8 mouse cellular contexts compared by ENCODE assay signal in the genomic region with DNA sequence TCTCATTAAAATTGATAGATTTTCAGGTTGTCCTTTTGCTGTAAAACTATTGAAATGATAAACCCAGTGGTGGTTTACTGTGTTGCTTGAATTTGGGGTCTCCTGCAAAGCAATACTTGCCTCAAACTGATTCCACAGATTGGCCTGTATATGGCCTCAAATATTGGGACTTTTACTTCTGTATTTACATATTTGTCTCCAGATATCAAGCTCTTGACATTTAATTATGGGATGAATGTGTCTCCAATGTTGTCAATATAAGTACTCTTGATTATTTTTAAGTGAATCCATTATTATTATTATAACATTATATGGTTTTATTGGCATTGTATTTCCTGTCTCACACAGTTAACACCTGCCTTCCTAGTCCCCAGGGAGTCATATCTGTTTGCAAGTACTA. TPM values are rescaled to one million over a fixed set of nuclear protein-coding genes. Genes with fewer than 3 reads are reported as not detected.
A peak's percentile ranks its signal among the peaks of the same experiment; 100 is the strongest.
DNase-seq lines count a peak whose midpoint lies in the region; ATAC-seq and TF ChIP-seq lines count a peak whose summit lies in the region.

No protein-coding gene starts in this region.

- no peaks in the 10 kb centered on the region for H3K9me3 ChIP-seq in heart, embryonic 15.5 days (replicated peaks)
- no peaks in the 10 kb centered on the region for H3K9me3 ChIP-seq in hindbrain, embryonic 15.5 days
- no peaks in the 10 kb centered on the region for H3K9me3 ChIP-seq in midbrain, embryonic 13.5 days

- H3K4me2 ChIP-seq in heart, embryonic 15.5 days, result peak overlapping the region; percentile 86
- peak overlapping the region; percentile 65 for H3K4me2 ChIP-seq in hindbrain, embryonic 15.5 days
- H3K4me2 ChIP-seq in midbrain, embryonic 13.5 days (replicated peaks), result peak overlapping the region; percentile 92

- TF ChIP-seq POLR2A in bone marrow macrophage, adult 2 months (IDR thresholded peaks at IDR 0.05; ENCODE audit: borderline replicate concordance, low read depth, low read length), result no peak
- TF ChIP-seq POLR2A in thymus, adult 2 months (IDR thresholded peaks at IDR 0.05; ENCODE audit: control insufficient read depth, extremely low read depth, insufficient read depth, low read length, poor library complexity), result no peak

- H3K36me3 ChIP-seq in heart, embryonic 15.5 days, result peaks cover 40% of the 10 kb centered on the region
- peaks cover 38% of the 10 kb centered on the region for H3K36me3 ChIP-seq in hindbrain, embryonic 15.5 days
- peaks cover 40% of the 10 kb centered on the region for H3K36me3 ChIP-seq in midbrain, embryonic 13.5 days
- H3K36me3 ChIP-seq in thymus, adult 2 months (ENCODE audit: control insufficient read depth, insufficient read depth, low read length), result peaks cover 35% of the 10 kb centered on the region

- no peak overlapping the region for H3K27ac ChIP-seq in heart, embryonic 15.5 days
- H3K27ac ChIP-seq in bone marrow macrophage, adult 2 months (ENCODE audit: insufficient read depth, low read depth, low read length), result no peak overlapping the region
- no peak overlapping the region for H3K27ac ChIP-seq in hindbrain, embryonic 15.5 days (replicated peaks)
- no peak overlapping the region for H3K27ac ChIP-seq in midbrain, embryonic 13.5 days
- H3K27ac ChIP-seq in thymus, adult 2 months (ENCODE audit: control insufficient read depth, insufficient read depth, low read length), result no peak overlapping the region

- no peak for ATAC-seq in heart, embryonic 15.5 days (replicated peaks; ENCODE audit: insufficient number of reproducible peaks, insufficient read depth, low FRiP score, low read depth)
- no peak for ATAC-seq in hindbrain, embryonic 15.5 days (ENCODE audit: low FRiP score, low read depth)
- ATAC-seq in midbrain, embryonic 13.5 days, result no peak

- no peak for TF ChIP-seq CTCF in bone marrow macrophage, adult 2 months (IDR thresholded peaks at IDR 0.05; ENCODE audit: low read depth, low read length)
- TF ChIP-seq CTCF in thymus, adult 2 months (IDR thresholded peaks at IDR 0.05; ENCODE audit: borderline replicate concordance, control insufficient read depth, extremely low read depth, insufficient read depth, low read length, poor library complexity), result no peak

- no peak for DNase-seq in heart, postnatal 10 days
- DNase-seq in ovary, postnatal 36 days (ENCODE audit: low spot score), result no peak
- no peak for DNase-seq in embryo, embryonic 11 days
- DNase-seq in thymus, adult 2 months, result no peak

- peaks cover 16% of the 10 kb centered on the region for H3K4me1 ChIP-seq in heart, embryonic 15.5 days (replicated peaks)
- H3K4me1 ChIP-seq in bone marrow macrophage, adult 2 months (ENCODE audit: control insufficient read depth, insufficient read depth, low read length), result peaks cover 2% of the 10 kb centered on the region
- H3K4me1 ChIP-seq in hindbrain, embryonic 15.5 days (replicated peaks), result peaks cover 30% of the 10 kb centered on the region
- H3K4me1 ChIP-seq in midbrain, embryonic 13.5 days (replicated peaks), result peaks cover 29% of the 10 kb centered on the region
- H3K4me1 ChIP-seq in thymus, adult 2 months (replicated peaks; ENCODE audit: control insufficient read depth, insufficient read depth, low read length), result peaks cover 4% of the 10 kb centered on the region

- peak overlapping the region; percentile 88; the same call in 1 of the 2 replicates for H3K9ac ChIP-seq in heart, embryonic 15.5 days
- peak overlapping the region; percentile 95 for H3K9ac ChIP-seq in hindbrain, embryonic 15.5 days
- H3K9ac ChIP-seq in midbrain, embryonic 13.5 days (replicated peaks), result peak overlapping the region; percentile 86

- no peaks in the 10 kb centered on the region for H3K27me3 ChIP-seq in heart, embryonic 15.5 days
- H3K27me3 ChIP-seq in hindbrain, embryonic 15.5 days, result no peaks in the 10 kb centered on the region
- H3K27me3 ChIP-seq in midbrain, embryonic 13.5 days, result no peaks in the 10 kb centered on the region
- no peaks in the 10 kb centered on the region for H3K27me3 ChIP-seq in thymus, adult 2 months (ENCODE audit: control insufficient read depth, insufficient read depth, low read length)

- intact Hi-C loops in heart, postnatal 10 days (cut with DNase I), result no loop called here

- H3K4me3 ChIP-seq in heart, embryonic 15.5 days, result peak overlapping the region; percentile 99
- peak overlapping the region; percentile 71 for H3K4me3 ChIP-seq in bone marrow macrophage, adult 2 months (ENCODE audit: insufficient read depth, low read length)
- peak overlapping the region; percentile 99 for H3K4me3 ChIP-seq in hindbrain, embryonic 15.5 days
- peak overlapping the region; percentile 94 for H3K4me3 ChIP-seq in midbrain, embryonic 13.5 days (replicated peaks)
- H3K4me3 ChIP-seq in thymus, adult 2 months (ENCODE audit: control insufficient read depth, insufficient read depth, low read length), result no peak overlapping the region

RNA-seq across cellular contexts. Expression of gene Rpl4, which starts 1.2 kb away (rescaled TPM):
- 648 and 701 TPM in 2 replicates for polyA plus RNA-seq in heart, embryonic 15.5 days (2015; fragmentation: Nextera tagmentation; extraction: Ambion mirVana)
- 100 to 1,000 TPM; 625 to 646 TPM for total RNA-seq in heart, postnatal 10 days (2021)
- polyA plus RNA-seq in bone marrow macrophage, adult 2 months (2012; ENCODE audit: insufficient read depth, insufficient read length, missing spikeins), result 1,013 and 1,015 TPM in 2 replicates
- polyA plus RNA-seq in hindbrain, embryonic 15.5 days (2015; fragmentation: Nextera tagmentation; extraction: Ambion mirVana), result 562 and 595 TPM in 2 replicates
- polyA plus RNA-seq in midbrain, embryonic 13.5 days (2015; fragmentation: Nextera tagmentation; extraction: Ambion mirVana), result 668 and 675 TPM in 2 replicates
- polyA plus RNA-seq in thymus, adult 2 months (2012; rRNA removed), result 518 and 600 TPM in 2 replicates

RNA-seq across cellular contexts. Expression of gene Zwilch, which starts 1.4 kb away (rescaled TPM):
- 14.7 and 19.2 TPM in 2 replicates for polyA plus RNA-seq in heart, embryonic 15.5 days (2015; fragmentation: Nextera tagmentation; extraction: Ambion mirVana)
- 1 to 10 TPM; 5.8 to 8.1 TPM for total RNA-seq in heart, postnatal 10 days (2021)
- 16.9 and 22.3 TPM in 2 replicates for polyA plus RNA-seq in bone marrow macrophage, adult 2 months (2012; ENCODE audit: insufficient read depth, insufficient read length, missing spikeins)
- polyA plus RNA-seq in hindbrain, embryonic 15.5 days (2015; fragmentation: Nextera tagmentation; extraction: Ambion mirVana), result 5.6 and 6.7 TPM in 2 replicates
- polyA plus RNA-seq in midbrain, embryonic 13.5 days (2015; fragmentation: Nextera tagmentation; extraction: Ambion mirVana), result 9.3 and 10.9 TPM in 2 replicates
- polyA plus RNA-seq in thymus, adult 2 months (2012; rRNA removed), result 8.1 and 8.3 TPM in 2 replicates

RNA-seq across cellular contexts. Expression of gene Snapc5, which starts 4.7 kb away (rescaled TPM):
- 29.6 and 29.9 TPM in 2 replicates for polyA plus RNA-seq in heart, embryonic 15.5 days (2015; fragmentation: Nextera tagmentation; extraction: Ambion mirVana)
- 10 to 100 TPM; 19.9 to 24.2 TPM for total RNA-seq in heart, postnatal 10 days (2021)
- polyA plus RNA-seq in bone marrow macrophage, adult 2 months (2012; ENCODE audit: insufficient read depth, insufficient read length, missing spikeins), result 53.5 and 58.0 TPM in 2 replicates
- 34.3 and 41.4 TPM in 2 replicates for polyA plus RNA-seq in hindbrain, embryonic 15.5 days (2015; fragmentation: Nextera tagmentation; extraction: Ambion mirVana)
- 39.2 and 44.9 TPM in 2 replicates for polyA plus RNA-seq in midbrain, embryonic 13.5 days (2015; fragmentation: Nextera tagmentation; extraction: Ambion mirVana)
- 9.2 and 9.6 TPM in 2 replicates for polyA plus RNA-seq in thymus, adult 2 months (2012; rRNA removed)

RNA-seq across cellular contexts. Expression of gene Lctl, which starts 57.4 kb away (rescaled TPM):
- polyA plus RNA-seq in heart, embryonic 15.5 days (2015; fragmentation: Nextera tagmentation; extraction: Ambion mirVana), result 0.13 TPM in 1 of 2 replicates, not detected in the other
- total RNA-seq in heart, postnatal 10 days (2021), result under 1 TPM in 1 of 2 experiments, not detected in 1; 0.26 TPM
- not detected in 2 replicates for polyA plus RNA-seq in bone marrow macrophage, adult 2 months (2012; ENCODE audit: insufficient read depth, insufficient read length, missing spikeins)
- not detected in 2 replicates for polyA plus RNA-seq in hindbrain, embryonic 15.5 days (2015; fragmentation: Nextera tagmentation; extraction: Ambion mirVana)
- not detected in 2 replicates for polyA plus RNA-seq in midbrain, embryonic 13.5 days (2015; fragmentation: Nextera tagmentation; extraction: Ambion mirVana)
- polyA plus RNA-seq in thymus, adult 2 months (2012; rRNA removed), result 1.4 and 2.7 TPM in 2 replicates
